Mouse (Mus musculus) cerebellum, adult 2 months (tissue): ENCODE measurements around the gene Ranbp17. TPM values are rescaled to one million over a fixed set of nuclear protein-coding genes. Genes with fewer than 3 reads are reported as not detected.
A peak's percentile ranks its signal among the peaks of the same experiment; 100 is the strongest.

ENCODE experiments used
- DNase-seq, 2 experiments: peaks; one replicate each; pipeline ENCODE4 v3.0.0; 2021
- H3K27ac ChIP-seq: fragments of 200-500 bp; 2 replicates; pipeline ENCODE4 v1.5.1; 2012; ENCODE audit warnings: low read length, control low read depth, inconsistent platforms; ENCODE audit not compliant: insufficient read depth
- H3K27me3 ChIP-seq: fragments of 200-500 bp; 2 replicates; pipeline ENCODE4 v1.6.1; 2012; ENCODE audit warnings: inconsistent platforms, mild to moderate bottlenecking, low read length, moderate library complexity; ENCODE audit not compliant: control insufficient read depth, insufficient read depth
- H3K4me1 ChIP-seq: fragments of 200-500 bp; 2 replicates; pipeline ENCODE4 v1.6.1; 2011; ENCODE audit warnings: low read length; ENCODE audit not compliant: control insufficient read depth, insufficient read depth
- H3K4me3 ChIP-seq: fragments of 200-500 bp; replicated peaks from 2 replicates; pipeline ENCODE3; 2011; ENCODE audit warnings: mild to moderate bottlenecking, low read depth, low read length, control low read depth; ENCODE audit not compliant: insufficient read depth
- CTCF ChIP-seq: fragments of 200-500 bp; IDR thresholded peaks from 2 replicates; pipeline ENCODE4 v1.5.1; 2011; ENCODE audit warnings: low read depth, mild to moderate bottlenecking, control low read depth, low read length, moderate library complexity, borderline replicate concordance; ENCODE audit not compliant: insufficient read depth
- POLR2A ChIP-seq: fragments of 200-500 bp; IDR thresholded peaks from 2 replicates; pipeline ENCODE4 v1.6.1; 2011; ENCODE audit warnings: low read length, control low read depth, borderline replicate concordance; ENCODE audit not compliant: insufficient read depth
- WGBS: fragments of 180-500 bp; shearing (Covaris S2); methylation state at CpG from one replicate; pipeline ENCODE4 v1.1.7; 2018; 5-methylcytosine and 5-hydroxymethylcytosine counted together
- polyA plus RNA-seq: library from polyadenylated mRNA; depleted of rRNA; stranded (reverse); fragments of >200 nt; gene quantifications from 2 replicates; pipeline ENCODE4 v1.2.3, GENCODE M21; 2012

Gene Ranbp17
- polyA plus RNA-seq, 1 experiment: 6.5 TPM

DNA sequence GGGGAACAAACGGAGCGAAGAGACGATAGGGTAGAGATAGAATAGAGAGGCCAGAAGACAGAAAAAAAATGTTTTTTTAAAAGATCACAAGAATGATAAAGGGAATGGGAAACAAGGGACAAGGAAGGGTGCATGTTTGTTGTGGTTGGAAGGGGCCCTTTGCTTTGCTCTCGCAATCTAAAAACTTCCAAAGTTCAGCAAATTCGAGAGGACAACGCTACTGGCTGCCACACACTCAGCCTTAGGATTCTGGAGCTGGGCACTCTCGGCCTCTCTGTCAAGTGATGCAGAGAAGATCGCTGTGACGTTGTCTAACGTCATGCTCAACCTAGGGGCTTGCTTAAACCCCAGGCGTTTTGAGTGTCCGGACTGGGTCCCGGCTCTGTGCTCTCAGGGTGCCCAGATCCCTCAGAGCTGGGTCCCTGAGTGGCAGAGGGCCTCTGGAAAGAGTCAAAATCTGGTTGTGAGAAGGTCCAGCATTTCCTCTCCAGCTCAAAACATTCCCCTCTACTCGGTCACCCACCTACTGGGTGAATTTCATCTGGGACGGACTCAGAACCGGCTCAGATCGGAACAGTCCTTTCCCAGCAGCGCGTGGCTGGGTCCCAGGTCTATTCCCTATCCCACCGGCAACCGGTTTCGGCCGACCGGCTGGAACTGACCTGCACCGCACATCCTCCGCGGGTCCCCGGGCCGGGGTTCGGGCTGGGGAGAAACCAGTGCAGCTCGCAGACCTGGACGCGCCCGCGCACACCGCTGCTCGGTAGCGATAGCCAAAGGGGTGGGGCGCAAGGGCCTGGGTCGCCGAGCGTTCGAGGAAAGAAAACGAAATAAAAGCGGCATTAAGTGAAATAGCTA is 313.4 kb downstream of the Ranbp17 start:
- 11% methylated on average over 45 of the region's 45 CpGs for WGBS
- TF ChIP-seq CTCF (no peak), POLR2A (no peak)
- peak; percentile 54 to 71 for DNase-seq
- Histone ChIP-seq H3K27me3 (peaks cover 11% of the 10 kb centered on the region; the same call in 1 of the 2 replicates), H3K4me1 (no peaks in the 10 kb centered on the region), H3K4me3 (peak overlapping the region; percentile 23), H3K27ac (peak overlapping the region; percentile 53)

DNA sequence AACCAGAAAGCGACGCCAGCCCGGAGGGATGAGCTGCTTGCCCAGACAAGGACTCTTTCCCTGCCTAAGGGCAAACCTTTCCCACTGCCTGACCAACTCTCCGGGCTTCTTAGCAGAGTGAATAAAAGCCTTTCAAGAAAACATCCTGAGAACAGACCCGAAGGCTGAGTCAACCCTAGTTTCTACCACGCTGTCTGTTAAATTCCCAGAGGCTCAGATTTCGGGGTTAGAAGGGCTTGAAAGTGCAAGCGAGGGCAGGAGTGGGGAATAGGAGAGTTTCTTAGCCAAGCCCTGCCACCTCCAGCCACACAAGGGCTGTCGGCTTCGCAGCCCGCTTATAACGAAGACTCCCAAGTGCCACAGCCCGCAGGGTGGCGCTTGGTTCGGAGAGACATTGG is 314.4 kb downstream of the Ranbp17 start:
- Histone ChIP-seq H3K27me3 (peaks cover 11% of the 10 kb centered on the region; the same call in 1 of the 2 replicates), H3K4me1 (no peaks in the 10 kb centered on the region), H3K4me3 (peak overlapping the region; percentile 26), H3K27ac (peak overlapping the region; percentile 53)
- TF ChIP-seq POLR2A (no peak), CTCF (no peak)
- peak; percentile 31 to 55 for DNase-seq
- WGBS: 16% methylated on average over 15 of the region's 15 CpGs

DNA sequence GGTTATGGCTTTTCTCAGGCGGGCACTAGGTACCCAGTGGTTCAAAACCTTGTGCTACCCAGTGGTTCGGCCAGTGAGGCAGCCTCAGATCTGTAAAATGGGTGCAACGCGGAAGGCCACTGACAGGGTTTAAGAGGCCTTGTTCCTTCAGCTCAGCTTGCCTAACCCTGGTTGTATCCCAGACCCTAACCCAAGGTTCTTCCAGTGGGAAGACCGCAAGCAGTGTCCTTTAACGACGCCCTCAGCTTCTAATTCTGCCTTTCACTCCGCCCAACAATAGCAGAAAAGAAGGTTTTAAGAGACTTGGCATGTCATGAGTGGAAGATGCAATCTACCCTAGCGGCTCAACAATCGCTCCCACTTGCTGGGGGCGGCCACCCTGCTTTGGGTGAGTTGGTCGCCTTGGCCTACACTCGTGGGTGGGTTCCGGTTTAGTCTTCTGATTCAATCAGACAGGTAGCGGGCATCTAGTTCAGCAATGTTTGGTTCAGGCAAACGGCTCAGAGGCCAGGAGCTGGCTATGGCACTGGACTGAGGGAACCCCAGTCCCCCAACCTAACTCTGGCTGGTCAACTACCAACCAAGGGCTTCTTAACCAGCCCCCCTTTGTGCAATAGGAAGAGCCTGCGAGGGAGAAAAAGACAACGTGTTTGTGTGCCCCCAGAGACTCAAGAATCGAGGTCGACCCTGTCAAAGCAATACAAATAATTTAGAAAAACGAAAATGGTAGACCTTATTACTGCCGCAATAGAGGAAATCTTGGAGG is 315.0 kb downstream of the Ranbp17 start:
- no peaks in the 10 kb centered on the region for H3K4me1 ChIP-seq
- H3K4me3 ChIP-seq: no peak overlapping the region
- H3K27ac ChIP-seq: peak overlapping the region; percentile 53
- H3K27me3 ChIP-seq: peaks cover 10% of the 10 kb centered on the region; the same call in 1 of the 2 replicates
- no peak for TF ChIP-seq POLR2A
- TF ChIP-seq CTCF: no peak
- DNase-seq: peak; percentile 19 to 37
- WGBS: 42% methylated on average over 22 of the region's 22 CpGs

DNA sequence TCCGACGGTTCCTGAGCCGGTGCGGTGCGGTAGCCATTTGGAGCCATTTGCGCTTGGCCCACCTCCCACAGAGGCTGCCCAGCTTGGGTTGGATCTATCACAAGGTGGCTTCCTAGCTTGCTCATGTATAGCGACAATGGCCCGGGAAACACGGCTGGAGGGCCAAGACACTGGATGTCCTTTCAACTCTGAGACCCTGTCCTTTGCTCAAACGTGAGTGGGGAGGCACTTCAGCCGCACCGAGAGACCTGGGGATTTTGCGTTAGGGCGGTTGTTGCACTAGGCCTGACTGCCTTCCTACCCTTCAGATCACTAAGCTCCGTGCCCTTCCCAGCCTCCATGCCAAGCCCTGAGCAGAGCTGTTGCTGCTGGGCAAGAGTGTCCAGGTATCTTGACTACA is 315.9 kb downstream of the Ranbp17 start:
- H3K4me1 ChIP-seq: no peaks in the 10 kb centered on the region
- TF ChIP-seq CTCF: no peak
- no peak for TF ChIP-seq POLR2A
- 28% methylated on average over 15 of the region's 15 CpGs for WGBS
- DNase-seq: peak; percentile 62
- H3K4me3 ChIP-seq: no peak overlapping the region
- H3K27ac ChIP-seq: peak overlapping the region; percentile 53
- peaks cover 6% of the 10 kb centered on the region; the same call in 1 of the 2 replicates for H3K27me3 ChIP-seq

DNA sequence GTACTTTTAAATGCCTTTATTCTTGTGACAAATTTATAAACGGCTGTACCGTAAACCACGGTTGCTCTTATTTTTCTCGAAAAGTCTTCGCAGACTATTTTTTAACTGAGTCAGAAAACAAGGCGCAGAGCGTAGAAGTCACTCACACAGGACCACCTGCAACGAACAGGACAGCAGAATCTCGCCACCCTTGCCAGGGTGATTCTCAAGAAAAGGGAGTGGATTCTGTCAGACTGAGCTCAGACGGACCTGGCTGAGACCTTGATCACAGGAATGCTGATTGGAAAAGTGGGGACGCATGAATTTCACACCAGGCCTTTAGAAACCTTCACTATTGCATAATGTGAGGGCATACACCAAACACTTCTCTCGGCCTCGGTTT is 316.4 kb downstream of the Ranbp17 start:
- DNase-seq: peak in 1 of 2 experiments; percentile 29
- peaks cover 3% of the 10 kb centered on the region; the same call in 1 of the 2 replicates for H3K27me3 ChIP-seq
- 49% methylated on average over 13 of the region's 13 CpGs for WGBS
- H3K4me1 ChIP-seq: no peaks in the 10 kb centered on the region
- TF ChIP-seq CTCF (no peak), POLR2A (no peak)
- H3K4me3 ChIP-seq: no peak overlapping the region
- H3K27ac ChIP-seq: 0 out of 2 replicates have a peak overlapping the region, but pooled peaks have one; percentile 14

DNA sequence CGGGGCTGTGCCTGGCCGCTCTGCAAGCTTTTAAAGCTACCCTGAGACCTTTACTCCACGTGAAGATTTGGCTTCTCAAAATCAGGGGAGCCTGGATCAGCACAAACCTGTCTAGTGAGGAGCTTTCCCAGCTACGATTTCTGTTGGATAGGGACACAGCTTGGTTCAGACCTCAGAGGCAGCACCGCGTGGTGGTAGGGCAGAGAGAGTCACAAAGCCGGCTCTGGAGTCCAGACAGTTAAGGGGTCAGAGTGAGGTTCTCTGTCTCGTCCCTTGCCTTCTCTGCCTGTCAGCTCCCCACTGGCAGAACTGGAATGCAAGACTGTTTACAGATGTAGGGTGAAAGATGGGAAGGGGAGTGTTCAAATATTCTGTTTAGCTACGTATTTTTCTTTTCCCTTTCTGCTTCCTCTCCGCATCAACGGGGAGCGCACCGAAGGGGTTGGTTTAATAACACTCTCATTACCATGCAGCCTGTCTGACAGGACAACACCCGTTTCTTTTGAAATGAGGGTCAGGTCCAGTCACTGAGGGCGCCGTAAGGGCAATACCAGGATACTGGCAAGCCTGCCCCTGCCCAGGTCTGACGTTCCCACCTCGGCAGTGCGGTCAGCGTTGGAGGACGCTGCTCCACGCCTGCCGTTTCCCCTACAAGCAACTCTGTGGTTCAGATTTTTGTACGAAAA is 317.0 kb downstream of the Ranbp17 start:
- no peaks in the 10 kb centered on the region for H3K4me1 ChIP-seq
- H3K27ac ChIP-seq: no peak overlapping the region
- peak; percentile 40 to 51 for DNase-seq
- 31% methylated on average over 24 of the region's 24 CpGs for WGBS
- H3K27me3 ChIP-seq: peaks cover 3% of the 10 kb centered on the region; the same call in 1 of the 2 replicates
- H3K4me3 ChIP-seq: no peak overlapping the region
- TF ChIP-seq CTCF (no peak), POLR2A (no peak)

DNA sequence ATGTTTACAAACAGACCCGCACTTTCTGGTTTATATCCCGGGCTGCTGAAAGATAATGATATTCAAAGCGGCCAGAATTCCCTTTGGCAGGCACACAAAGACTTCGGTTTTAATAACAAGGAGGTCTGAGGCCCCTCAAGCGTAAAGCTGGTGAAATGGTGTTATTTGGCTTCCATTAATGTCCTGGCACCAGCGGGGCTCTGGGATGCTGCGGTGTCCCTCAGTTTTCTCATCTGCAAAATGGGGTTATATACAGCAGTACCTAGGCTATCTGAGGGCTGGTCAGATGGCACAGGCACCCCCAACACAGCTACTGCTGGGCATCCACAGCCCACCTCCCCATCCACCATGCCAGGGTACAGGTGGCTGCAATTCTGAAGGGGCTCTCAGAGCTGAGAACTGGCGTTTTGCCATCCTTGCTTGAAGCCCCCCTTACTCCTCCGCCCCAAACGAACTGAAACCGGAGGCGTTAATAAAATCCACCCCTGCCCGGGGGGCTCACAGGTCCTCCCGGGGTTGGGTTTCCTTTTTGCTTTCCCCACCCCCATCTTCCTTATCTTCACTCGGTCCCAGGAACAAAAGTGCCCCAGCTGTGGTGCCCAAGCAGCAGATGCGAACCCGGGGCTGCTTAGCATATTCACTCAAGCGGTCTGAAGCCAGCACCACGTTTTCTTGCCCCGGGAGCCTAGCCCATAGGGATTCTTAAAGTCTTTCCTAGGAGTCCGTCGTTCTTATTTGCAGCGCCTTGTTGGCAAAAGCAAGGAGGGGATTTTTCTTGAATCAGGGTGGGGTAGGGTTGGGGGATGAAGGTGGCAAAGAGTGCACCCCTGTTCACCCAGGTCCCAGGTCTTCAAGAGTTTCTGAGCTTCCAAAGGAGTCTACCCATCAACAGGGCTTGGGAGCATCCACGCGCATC is 317.8 kb downstream of the Ranbp17 start:
- Histone ChIP-seq H3K4me3 (no peak overlapping the region), H3K4me1 (no peaks in the 10 kb centered on the region), H3K27me3 (peaks cover 3% of the 10 kb centered on the region; the same call in 1 of the 2 replicates), H3K27ac (no peak overlapping the region)
- 26% methylated on average over 25 of the region's 25 CpGs for WGBS
- no peak for TF ChIP-seq CTCF
- no peak for TF ChIP-seq POLR2A
- DNase-seq: no peak
